Mouse (Mus musculus): ENCODE data around the gene Lamc2. TPM values are rescaled to one million over a fixed set of nuclear protein-coding genes. Genes with fewer than 3 reads are reported as not detected.
A peak's percentile ranks its signal among the peaks of the same experiment; 100 is the strongest.

Gene Lamc2
- polyA plus RNA-seq, 1 experiment from 2014 or later, result 0.70 TPM

- H3K27me3 ChIP-seq (replicated peaks; ENCODE audit: control insufficient read depth, insufficient read depth, low read length), result no peaks in the 10 kb centered on the region
- H3K4me2 ChIP-seq (ENCODE audit: low read length), result no peak overlapping the region
- H3K27ac ChIP-seq (ENCODE audit: low read depth, low read length), result no peak overlapping the region
- WGBS, result 84% methylated on average over 4 of the region's 4 CpGs
- no peak overlapping the region for H3K9ac ChIP-seq (ENCODE audit: low read length)
- peaks cover 18% of the 10 kb centered on the region for H3K36me3 ChIP-seq (ENCODE audit: control insufficient read depth, insufficient read depth, low read length)
- DNase-seq (ENCODE audit: low spot score) (no peak), ATAC-seq (no peak)
- H3K9me3 ChIP-seq (replicated peaks; ENCODE audit: control insufficient read depth, low read length), result no peaks in the 10 kb centered on the region
- no peaks in the 10 kb centered on the region for H3K4me1 ChIP-seq (ENCODE audit: control insufficient read depth, insufficient read depth, low read length)
- no peak overlapping the region for H3K4me3 ChIP-seq (ENCODE audit: low read depth, low read length)
Observed at GRCm38 (mm10) chr1:153216516-153216915, 30.3 kb upstream of the Lamc2 start.

DNA sequence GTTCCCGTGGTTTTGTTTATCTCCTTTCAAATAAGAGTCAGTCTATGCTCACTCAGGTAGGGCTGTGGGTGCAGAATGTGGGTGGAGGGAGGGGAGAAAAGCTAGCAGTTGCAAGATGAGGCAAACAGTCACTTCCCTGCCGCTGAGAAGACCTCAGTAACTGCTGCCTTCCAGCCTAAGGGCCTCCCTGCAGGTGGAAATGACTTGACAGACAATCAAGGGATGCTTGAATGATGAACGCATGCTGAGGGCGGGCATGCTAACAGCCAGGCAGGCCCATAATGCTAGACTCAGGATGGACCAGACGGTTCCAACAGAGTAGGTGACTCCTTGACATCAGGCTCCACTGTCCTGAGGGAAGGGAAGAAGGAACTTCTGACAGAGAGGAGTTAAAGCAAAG, 29.4 kb upstream of the Lamc2 start:
- Histone ChIP-seq H3K4me2 (ENCODE audit: low read length) (no peak overlapping the region), H3K9ac (ENCODE audit: low read length) (no peak overlapping the region), H3K4me1 (ENCODE audit: control insufficient read depth, insufficient read depth, low read length) (no peaks in the 10 kb centered on the region), H3K36me3 (ENCODE audit: control insufficient read depth, insufficient read depth, low read length) (peaks cover 10% of the 10 kb centered on the region), H3K27me3 (replicated peaks; ENCODE audit: control insufficient read depth, insufficient read depth, low read length) (no peaks in the 10 kb centered on the region), H3K9me3 (replicated peaks; ENCODE audit: control insufficient read depth, low read length) (no peaks in the 10 kb centered on the region), H3K27ac (ENCODE audit: low read depth, low read length) (no peak overlapping the region), H3K4me3 (ENCODE audit: low read depth, low read length) (no peak overlapping the region)
- no peak for DNase-seq (ENCODE audit: low spot score)
- 80% methylated on average over 5 of the region's 5 CpGs for WGBS
- no peak for ATAC-seq

DNA sequence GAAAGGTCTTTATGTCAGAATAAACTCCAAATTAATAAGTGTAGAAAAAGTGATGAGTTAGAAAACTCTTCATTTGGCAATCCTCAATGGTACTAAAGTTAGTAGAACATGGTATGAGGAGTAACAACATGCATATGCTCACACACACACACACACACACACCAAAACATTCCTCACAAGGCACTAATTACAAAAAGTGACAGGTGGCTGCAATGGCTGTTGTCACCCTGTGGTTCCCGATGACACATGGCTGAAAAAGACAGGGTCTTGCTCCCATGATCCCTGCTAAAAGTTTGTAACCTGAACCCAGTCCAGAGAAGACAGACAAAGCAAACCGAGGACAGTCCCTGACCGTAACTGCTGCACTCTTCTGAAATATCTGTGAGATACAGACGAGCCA, 24.7 kb upstream of the Lamc2 start:
- H3K4me1 ChIP-seq (ENCODE audit: control insufficient read depth, insufficient read depth, low read length), result no peaks in the 10 kb centered on the region
- H3K9ac ChIP-seq (ENCODE audit: low read length), result no peak overlapping the region
- H3K36me3 ChIP-seq (ENCODE audit: control insufficient read depth, insufficient read depth, low read length), result no peaks in the 10 kb centered on the region
- H3K4me3 ChIP-seq (ENCODE audit: low read depth, low read length), result no peak overlapping the region
- no peak overlapping the region for H3K27ac ChIP-seq (ENCODE audit: low read depth, low read length)
- WGBS, result 59% methylated on average over 4 of the region's 4 CpGs
- no peak overlapping the region for H3K4me2 ChIP-seq (ENCODE audit: low read length)
- H3K27me3 ChIP-seq (replicated peaks; ENCODE audit: control insufficient read depth, insufficient read depth, low read length), result no peaks in the 10 kb centered on the region
- ATAC-seq (no peak), DNase-seq (ENCODE audit: low spot score) (no peak)
- no peaks in the 10 kb centered on the region for H3K9me3 ChIP-seq (replicated peaks; ENCODE audit: control insufficient read depth, low read length)

DNA sequence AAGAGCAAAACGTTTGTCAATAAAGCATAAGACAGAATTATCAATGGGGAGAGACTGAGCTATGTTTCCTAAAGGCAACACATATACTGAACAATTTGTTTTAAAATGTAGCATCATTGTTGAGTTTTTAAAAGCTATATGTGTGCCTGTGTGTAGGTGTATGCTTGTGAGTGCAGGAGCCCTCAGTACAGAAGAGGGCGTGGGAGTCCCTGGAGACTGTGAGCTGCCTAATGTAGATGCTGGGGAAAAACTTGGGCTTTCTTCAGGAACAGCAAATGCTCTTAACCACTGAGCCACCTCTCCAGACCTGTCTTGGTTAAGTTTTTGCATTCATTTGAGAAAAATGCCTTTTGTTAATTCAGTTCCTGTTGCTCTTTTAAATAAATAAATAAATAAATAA, 24.0 kb upstream of the Lamc2 start:
- Histone ChIP-seq H3K36me3 (ENCODE audit: control insufficient read depth, insufficient read depth, low read length) (no peaks in the 10 kb centered on the region), H3K27ac (ENCODE audit: low read depth, low read length) (no peak overlapping the region), H3K4me1 (ENCODE audit: control insufficient read depth, insufficient read depth, low read length) (no peaks in the 10 kb centered on the region), H3K9me3 (replicated peaks; ENCODE audit: control insufficient read depth, low read length) (no peaks in the 10 kb centered on the region), H3K27me3 (replicated peaks; ENCODE audit: control insufficient read depth, insufficient read depth, low read length) (no peaks in the 10 kb centered on the region), H3K4me2 (ENCODE audit: low read length) (no peak overlapping the region), H3K4me3 (ENCODE audit: low read depth, low read length) (no peak overlapping the region), H3K9ac (ENCODE audit: low read length) (no peak overlapping the region)
- 84% methylated on average over 2 of the region's 2 CpGs for WGBS
- ATAC-seq (no peak), DNase-seq (ENCODE audit: low spot score) (no peak)

- Histone ChIP-seq H3K27ac (ENCODE audit: low read depth, low read length) (no peak overlapping the region), H3K4me1 (ENCODE audit: control insufficient read depth, insufficient read depth, low read length) (peaks cover 5% of the 10 kb centered on the region; the same call in 1 of the 2 replicates), H3K9ac (ENCODE audit: low read length) (no peak overlapping the region), H3K9me3 (replicated peaks; ENCODE audit: control insufficient read depth, low read length) (no peaks in the 10 kb centered on the region), H3K27me3 (replicated peaks; ENCODE audit: control insufficient read depth, insufficient read depth, low read length) (no peaks in the 10 kb centered on the region), H3K36me3 (ENCODE audit: control insufficient read depth, insufficient read depth, low read length) (no peaks in the 10 kb centered on the region), H3K4me3 (ENCODE audit: low read depth, low read length) (no peak overlapping the region), H3K4me2 (ENCODE audit: low read length) (no peak overlapping the region)
- 57% methylated on average over 8 of the region's 8 CpGs for WGBS
- DNase-seq (ENCODE audit: low spot score) (no peak), ATAC-seq (peak; percentile 44; the same call in 1 of the 2 replicates)
Observed at GRCm38 (mm10) chr1:153202195-153202594, 15.9 kb upstream of the Lamc2 start.

DNA sequence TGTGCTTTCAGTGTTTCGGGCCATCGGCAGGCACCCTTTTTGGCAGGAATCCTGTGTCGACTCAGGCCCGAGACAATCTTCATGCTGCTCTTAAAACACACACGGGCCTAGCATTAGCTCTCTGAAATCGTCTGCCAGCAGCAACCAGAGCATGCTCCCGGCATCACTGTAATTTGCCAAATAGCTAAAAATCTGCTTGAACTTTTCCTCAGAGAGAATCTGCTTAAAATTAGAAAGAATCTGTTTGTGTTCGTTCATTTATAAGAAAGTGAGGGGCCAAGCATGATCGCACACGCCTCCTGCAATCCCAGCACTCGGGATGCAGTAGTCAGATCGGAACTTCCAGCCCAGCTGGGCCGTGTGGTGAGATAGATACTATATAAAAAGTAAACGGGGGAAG, 15.2 kb upstream of the Lamc2 start:
- H3K4me3 ChIP-seq (ENCODE audit: low read depth, low read length), result no peak overlapping the region
- no peak overlapping the region for H3K4me2 ChIP-seq (ENCODE audit: low read length)
- H3K27me3 ChIP-seq (replicated peaks; ENCODE audit: control insufficient read depth, insufficient read depth, low read length), result no peaks in the 10 kb centered on the region
- H3K4me1 ChIP-seq (ENCODE audit: control insufficient read depth, insufficient read depth, low read length), result peaks cover 5% of the 10 kb centered on the region; the same call in 1 of the 2 replicates
- no peak overlapping the region for H3K27ac ChIP-seq (ENCODE audit: low read depth, low read length)
- ATAC-seq (no peak), DNase-seq (ENCODE audit: low spot score) (peak; percentile 44)
- no peaks in the 10 kb centered on the region for H3K36me3 ChIP-seq (ENCODE audit: control insufficient read depth, insufficient read depth, low read length)
- no peaks in the 10 kb centered on the region for H3K9me3 ChIP-seq (replicated peaks; ENCODE audit: control insufficient read depth, low read length)
- WGBS, result 41% methylated on average over 14 of the region's 14 CpGs
- no peak overlapping the region for H3K9ac ChIP-seq (ENCODE audit: low read length)

- Histone ChIP-seq H3K4me3 (ENCODE audit: low read depth, low read length) (no peak overlapping the region), H3K27me3 (replicated peaks; ENCODE audit: control insufficient read depth, insufficient read depth, low read length) (no peaks in the 10 kb centered on the region), H3K9me3 (replicated peaks; ENCODE audit: control insufficient read depth, low read length) (no peaks in the 10 kb centered on the region), H3K27ac (ENCODE audit: low read depth, low read length) (no peak overlapping the region), H3K4me2 (ENCODE audit: low read length) (no peak overlapping the region), H3K9ac (ENCODE audit: low read length) (no peak overlapping the region), H3K4me1 (ENCODE audit: control insufficient read depth, insufficient read depth, low read length) (peaks cover 5% of the 10 kb centered on the region), H3K36me3 (ENCODE audit: control insufficient read depth, insufficient read depth, low read length) (no peaks in the 10 kb centered on the region)
- WGBS, result 86% methylated on average over 3 of the region's 3 CpGs
- DNase-seq (ENCODE audit: low spot score) (no peak), ATAC-seq (no peak)
Observed at GRCm38 (mm10) chr1:153197316-153197850, 11.1 kb upstream of the Lamc2 start.

- no peak for DNase-seq (ENCODE audit: low spot score)
- H3K27ac ChIP-seq (ENCODE audit: low read depth, low read length), result no peak overlapping the region
- H3K4me2 ChIP-seq (ENCODE audit: low read length), result no peak overlapping the region
- no peaks in the 10 kb centered on the region for H3K27me3 ChIP-seq (replicated peaks; ENCODE audit: control insufficient read depth, insufficient read depth, low read length)
- H3K36me3 ChIP-seq (ENCODE audit: control insufficient read depth, insufficient read depth, low read length), result no peaks in the 10 kb centered on the region
- 79% methylated on average over 6 of the region's 6 CpGs for WGBS
- ATAC-seq, result no peak
- H3K4me3 ChIP-seq (ENCODE audit: low read depth, low read length), result no peak overlapping the region
- H3K9me3 ChIP-seq (replicated peaks; ENCODE audit: control insufficient read depth, low read length), result no peaks in the 10 kb centered on the region
- peaks cover 7% of the 10 kb centered on the region for H3K4me1 ChIP-seq (ENCODE audit: control insufficient read depth, insufficient read depth, low read length)
- H3K9ac ChIP-seq (ENCODE audit: low read length), result no peak overlapping the region
Observed at GRCm38 (mm10) chr1:153192945-153193344, 6.7 kb upstream of the Lamc2 start.

GRCm38 (mm10) chr1:153192379-153192778, 6.1 kb upstream of the Lamc2 start:
- no peak overlapping the region for H3K4me3 ChIP-seq (ENCODE audit: low read depth, low read length)
- H3K36me3 ChIP-seq (ENCODE audit: control insufficient read depth, insufficient read depth, low read length), result no peaks in the 10 kb centered on the region
- 0 out of 2 replicates have a peak, but pooled peaks cover under 1% of the 10 kb centered on the region for H3K27me3 ChIP-seq (replicated peaks; ENCODE audit: control insufficient read depth, insufficient read depth, low read length)
- H3K9ac ChIP-seq (ENCODE audit: low read length), result no peak overlapping the region
- DNase-seq (ENCODE audit: low spot score), result no peak
- no peak overlapping the region for H3K4me2 ChIP-seq (ENCODE audit: low read length)
- peak overlapping the region; percentile 54; the same call in 1 of the 2 replicates for H3K27ac ChIP-seq (ENCODE audit: low read depth, low read length)
- H3K4me1 ChIP-seq (ENCODE audit: control insufficient read depth, insufficient read depth, low read length), result peaks cover 7% of the 10 kb centered on the region
- no peak for ATAC-seq
- H3K9me3 ChIP-seq (replicated peaks; ENCODE audit: control insufficient read depth, low read length), result no peaks in the 10 kb centered on the region
- WGBS, result 71% methylated on average over 4 of the region's 4 CpGs

Measured in forebrain, embryonic 14.5 days (tissue).